Mouse (Mus musculus): Measurements from ENCODE around the gene Timm8b. TPM values are rescaled to one million over a fixed set of nuclear protein-coding genes. Genes with fewer than 3 reads are reported as not detected.

Timm8b gene
- 173 TPM for polyA plus RNA-seq (2014; fragmentation: Illumina TruSeq; extraction: RNeasy Lipid Tissue Mini Kit (QIAGEN cat#74804); ENCODE audit: insufficient read depth, low read depth, low replicate concordance)

GRCm38 (mm10) chr9:50603189-50603997, at the start of gene Timm8b, which contains the start of gene Sdhd:
Gene Timm8b, plus strand, starts transcription at chr9:50603910.
Gene Sdhd, minus strand, starts transcription at chr9:50603812.

GRCm38 (mm10) chr9:50554241-50555093, 49.2 kb upstream of the Timm8b start, which contains the start of gene Il18:
Gene Il18, plus strand, starts transcription at chr9:50554827.

GRCm38 (mm10) chr9:50555094-50555446, 48.6 kb upstream of the Timm8b start, which contains the start of gene Bco2:
Gene Bco2, minus strand, starts transcription at chr9:50555181.

GRCm38 (mm10) chr9:50561145-50561917, 42.4 kb upstream of the Timm8b start, which contains the start of gene Tex12:
Gene Tex12, minus strand, starts transcription at chr9:50561325.

DNA sequence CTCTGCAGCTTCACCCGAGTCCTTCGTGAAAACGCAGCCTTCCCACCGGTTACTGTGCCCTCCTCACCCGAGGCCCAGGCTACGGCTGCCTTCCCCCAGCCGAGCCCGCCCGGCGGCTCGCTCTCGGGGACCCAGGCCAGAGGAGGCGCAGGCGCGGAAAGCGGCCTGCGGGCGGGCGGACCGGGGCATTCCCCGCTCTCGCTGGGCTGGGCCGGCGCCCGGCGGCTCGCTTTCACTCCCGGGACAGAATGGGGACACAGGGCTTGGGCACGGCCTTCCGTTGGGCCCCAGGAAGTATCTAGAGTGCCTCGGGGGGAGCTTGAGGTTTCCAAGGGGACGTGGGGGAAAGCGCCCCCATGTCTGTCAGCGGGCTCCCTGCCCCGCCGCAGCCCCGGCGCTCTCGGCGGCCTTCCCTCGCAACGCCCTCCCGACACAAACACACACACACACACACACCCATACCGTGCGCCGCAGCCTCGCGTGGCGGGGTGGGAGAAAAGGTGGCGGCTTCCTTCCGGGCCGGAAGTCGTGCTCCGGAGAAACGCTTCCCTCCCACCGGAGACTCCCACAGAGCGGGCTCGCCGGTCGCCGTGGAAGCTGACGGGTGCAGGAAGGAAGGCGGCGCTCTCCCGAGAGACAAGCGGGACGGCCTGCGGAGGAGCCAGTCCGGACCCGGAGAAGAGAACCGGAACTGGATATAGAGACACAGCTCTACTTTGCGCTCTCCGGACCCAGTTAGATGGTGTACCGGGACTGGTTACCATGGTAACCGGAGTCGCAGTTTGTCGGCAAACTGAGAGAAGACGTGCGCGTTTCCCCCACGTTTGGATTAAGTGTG, 13.3 kb downstream of the Timm8b start, which contains the start of the genes Pih1d2 and Nkapd1:
Gene Pih1d2 (plus strand): TSS at position 556 of the 838 bp plus-strand sequence.
Gene Nkapd1 (minus strand): TSS at position 699 of the 838 bp plus-strand sequence.

Other genes with a start within 250 kb of the Timm8b start
- gene Plet1, start 109.4 kb upstream of the Timm8b start, polyA plus RNA-seq (2014; fragmentation: Illumina TruSeq; extraction: RNeasy Lipid Tissue Mini Kit (QIAGEN cat#74804); ENCODE audit: insufficient read depth, low read depth, low replicate concordance) = 52.5 TPM
- 72.1 TPM for gene Pts, start 75.2 kb upstream of the Timm8b start, polyA plus RNA-seq (2014; fragmentation: Illumina TruSeq; extraction: RNeasy Lipid Tissue Mini Kit (QIAGEN cat#74804); ENCODE audit: insufficient read depth, low read depth, low replicate concordance)
- gene Il18, start 49.1 kb upstream of the Timm8b start, polyA plus RNA-seq (2014; fragmentation: Illumina TruSeq; extraction: RNeasy Lipid Tissue Mini Kit (QIAGEN cat#74804); ENCODE audit: insufficient read depth, low read depth, low replicate concordance) = 31.8 TPM
- gene Bco2, start 48.7 kb upstream of the Timm8b start, polyA plus RNA-seq (2014; fragmentation: Illumina TruSeq; extraction: RNeasy Lipid Tissue Mini Kit (QIAGEN cat#74804); ENCODE audit: insufficient read depth, low read depth, low replicate concordance) = 1.4 TPM
- gene Tex12, start 42.6 kb upstream of the Timm8b start, polyA plus RNA-seq (2014; fragmentation: Illumina TruSeq; extraction: RNeasy Lipid Tissue Mini Kit (QIAGEN cat#74804); ENCODE audit: insufficient read depth, low read depth, low replicate concordance) = not detected
- gene Sdhd, start 98 bp upstream of the Timm8b start, polyA plus RNA-seq (2014; fragmentation: Illumina TruSeq; extraction: RNeasy Lipid Tissue Mini Kit (QIAGEN cat#74804); ENCODE audit: insufficient read depth, low read depth, low replicate concordance) = 151 TPM
- 9.5 TPM for gene Pih1d2, start 13.4 kb downstream of the Timm8b start, polyA plus RNA-seq (2014; fragmentation: Illumina TruSeq; extraction: RNeasy Lipid Tissue Mini Kit (QIAGEN cat#74804); ENCODE audit: insufficient read depth, low read depth, low replicate concordance)
- gene Nkapd1, start 13.6 kb downstream of the Timm8b start, polyA plus RNA-seq (2014; fragmentation: Illumina TruSeq; extraction: RNeasy Lipid Tissue Mini Kit (QIAGEN cat#74804); ENCODE audit: insufficient read depth, low read depth, low replicate concordance) = 10.5 TPM
- gene Dlat, start 55.9 kb downstream of the Timm8b start, polyA plus RNA-seq (2014; fragmentation: Illumina TruSeq; extraction: RNeasy Lipid Tissue Mini Kit (QIAGEN cat#74804); ENCODE audit: insufficient read depth, low read depth, low replicate concordance) = 26.0 TPM
- 5.6 TPM for gene Dixdc1, start 135.6 kb downstream of the Timm8b start, polyA plus RNA-seq (2014; fragmentation: Illumina TruSeq; extraction: RNeasy Lipid Tissue Mini Kit (QIAGEN cat#74804); ENCODE audit: insufficient read depth, low read depth, low replicate concordance)
- 21.1 TPM for gene 2310030G06Rik, start 142.6 kb downstream of the Timm8b start, polyA plus RNA-seq (2014; fragmentation: Illumina TruSeq; extraction: RNeasy Lipid Tissue Mini Kit (QIAGEN cat#74804); ENCODE audit: insufficient read depth, low read depth, low replicate concordance)
- 400 TPM for gene Cryab, start 147.4 kb downstream of the Timm8b start, polyA plus RNA-seq (2014; fragmentation: Illumina TruSeq; extraction: RNeasy Lipid Tissue Mini Kit (QIAGEN cat#74804); ENCODE audit: insufficient read depth, low read depth, low replicate concordance)
- gene Hspb2, start 148.4 kb downstream of the Timm8b start, polyA plus RNA-seq (2014; fragmentation: Illumina TruSeq; extraction: RNeasy Lipid Tissue Mini Kit (QIAGEN cat#74804); ENCODE audit: insufficient read depth, low read depth, low replicate concordance) = 34.3 TPM
- gene Fdxacb1, start 164.3 kb downstream of the Timm8b start, polyA plus RNA-seq (2014; fragmentation: Illumina TruSeq; extraction: RNeasy Lipid Tissue Mini Kit (QIAGEN cat#74804); ENCODE audit: insufficient read depth, low read depth, low replicate concordance) = 6.0 TPM
- gene Alg9, start 171.1 kb downstream of the Timm8b start, polyA plus RNA-seq (2014; fragmentation: Illumina TruSeq; extraction: RNeasy Lipid Tissue Mini Kit (QIAGEN cat#74804); ENCODE audit: insufficient read depth, low read depth, low replicate concordance) = 14.9 TPM
- gene 1110032A03Rik, start 171.6 kb downstream of the Timm8b start, polyA plus RNA-seq (2014; fragmentation: Illumina TruSeq; extraction: RNeasy Lipid Tissue Mini Kit (QIAGEN cat#74804); ENCODE audit: insufficient read depth, low read depth, low replicate concordance) = 58.9 TPM
- 13.1 TPM for gene Ppp2r1b, start 241.4 kb downstream of the Timm8b start, polyA plus RNA-seq (2014; fragmentation: Illumina TruSeq; extraction: RNeasy Lipid Tissue Mini Kit (QIAGEN cat#74804); ENCODE audit: insufficient read depth, low read depth, low replicate concordance)

Measured in lung, adult 10 weeks (tissue).